Mouse (Mus musculus) intestine, embryonic 16.5 days (tissue): ENCODE data around the gene Gm17093. TPM values are rescaled to one million over a fixed set of nuclear protein-coding genes. Genes with fewer than 3 reads are reported as not detected.
"Not testable (repeated sequence)": the region's sequence is repeated elsewhere in the genome, so short reads cannot be mapped to it uniquely, and the experiment has no call there.

Source experiments
- ATAC-seq: fragments of 200-750 bp; cut with Nextera tagmentation; 2 replicates; pipeline ENCODE4 v1.8.0; 2017; ENCODE audit warnings: moderate TSS enrichment, moderate library complexity
- H3K27ac ChIP-seq: fragments of 300-500 bp; sonication (generic); 2 replicates; pipeline ENCODE4 v1.5.1; 2014; ENCODE audit warnings: mild to moderate bottlenecking, low read length
- H3K27me3 ChIP-seq: fragments of 300-500 bp; sonication (generic); replicated peaks from 2 replicates; pipeline ENCODE4 v1.6.1; 2014; ENCODE audit warnings: low read length, control low read depth, mixed read lengths; ENCODE audit not compliant: control insufficient read depth, insufficient read depth
- H3K36me3 ChIP-seq: fragments of 300-500 bp; sonication (generic); 2 replicates; pipeline ENCODE4 v1.6.1; 2014; ENCODE audit warnings: low read length, control low read depth; ENCODE audit not compliant: control insufficient read depth, insufficient read depth
- H3K4me1 ChIP-seq: fragments of 300-500 bp; sonication (generic); 2 replicates; pipeline ENCODE4 v1.6.1; 2014; ENCODE audit warnings: low read length, control low read depth, mixed read lengths; ENCODE audit not compliant: control insufficient read depth, insufficient read depth
- H3K4me2 ChIP-seq: fragments of 300-500 bp; sonication (generic); 2 replicates; pipeline ENCODE4 v1.6.1; 2014; ENCODE audit warnings: low read depth, low read length, control low read depth
- H3K4me3 ChIP-seq: fragments of 300-500 bp; sonication (generic); 2 replicates; pipeline ENCODE4 v1.5.1; 2014; ENCODE audit warnings: mild to moderate bottlenecking, low read length
- H3K9ac ChIP-seq: fragments of 300-500 bp; sonication (generic); 2 replicates; pipeline ENCODE4 v1.6.1; 2014; ENCODE audit warnings: low read depth, low read length
- H3K9me3 ChIP-seq: fragments of 300-500 bp; sonication (generic); 2 replicates; pipeline ENCODE4 v1.6.1; 2016; ENCODE audit warnings: low read length, control low read depth; ENCODE audit not compliant: control insufficient read depth
- WGBS: fragments of 180-500 bp; shearing (Covaris S2); extraction: QIAGEN DNeasy Blood & Tissue Kit; methylation state at CpG from one replicate; pipeline ENCODE4 v1.1.7; 2014; 5-methylcytosine and 5-hydroxymethylcytosine counted together
- polyA plus RNA-seq: library from polyadenylated mRNA; unstranded; fragments of >200 nt; fragmentation: Nextera tagmentation; extraction: Ambion mirVana; gene quantifications from 2 replicates; pipeline ENCODE4 v1.2.1, GENCODE M21; 2015

The Gm17093 gene
- polyA plus RNA-seq = not detected in 2 replicates

DNA sequence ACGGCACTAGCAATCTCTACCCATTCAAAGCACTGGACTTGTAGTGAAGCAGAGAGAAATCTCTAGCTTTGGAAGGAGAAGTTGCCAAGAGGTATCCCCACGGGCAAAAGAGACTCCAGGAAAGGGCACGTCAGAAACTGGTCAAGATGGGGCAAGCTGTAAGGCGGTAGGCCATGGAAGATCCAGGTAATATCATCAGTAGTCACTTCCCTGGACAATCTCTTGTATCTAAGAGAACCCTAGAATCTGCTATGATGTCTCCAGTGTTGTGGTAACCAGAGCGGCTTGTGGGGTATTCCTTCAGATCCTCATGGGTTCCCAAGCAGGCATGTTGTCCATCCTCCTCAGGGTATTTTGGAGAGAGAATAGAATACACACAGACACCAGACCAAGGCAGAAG is at the start of gene Gm17093:
Gm17093 (plus strand) TSS at position 301 of the 400 bp plus-strand sequence.
- H3K9ac ChIP-seq, H3K9me3 ChIP-seq, H3K36me3 ChIP-seq, ATAC-seq, H3K4me3 ChIP-seq, H3K4me2 ChIP-seq, H3K27me3 ChIP-seq, H3K27ac ChIP-seq, H3K4me1 ChIP-seq: not testable (repeated sequence)
- WGBS = 89% methylated on average over 5 of the region's 5 CpGs

- H3K9ac ChIP-seq, H3K27me3 ChIP-seq, H3K4me1 ChIP-seq, H3K9me3 ChIP-seq, ATAC-seq, H3K36me3 ChIP-seq, H3K4me3 ChIP-seq, H3K27ac ChIP-seq, H3K4me2 ChIP-seq: not testable (repeated sequence)
- WGBS = 100% methylated on average over 1 of the region's 1 CpGs
Measured at GRCm38 (mm10) chr14:44492163-44492562, 25.9 kb upstream of the Gm17093 start, which contains the start of gene BC061237. Gene BC061237, plus strand, starts transcription at chr14:44492463.

DNA sequence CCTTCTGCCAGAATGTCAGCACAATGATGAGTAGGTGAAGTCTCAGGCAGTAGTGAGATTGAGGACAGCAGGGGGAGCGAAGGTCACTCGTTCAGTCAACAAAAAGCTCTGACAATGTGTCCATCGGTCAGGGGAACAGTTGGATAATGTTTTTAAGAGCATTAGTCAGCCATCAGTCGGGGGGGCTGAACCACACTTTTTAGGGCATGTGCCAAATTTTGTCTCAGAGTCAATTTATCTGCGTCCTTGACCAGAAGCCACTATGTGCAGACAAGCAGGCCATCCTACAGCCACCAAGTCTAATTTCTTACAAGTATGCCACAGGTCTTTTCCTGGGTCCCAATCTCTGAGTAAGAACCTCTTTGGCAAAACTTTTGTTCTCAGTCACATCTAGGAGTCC is 29.9 kb downstream of the Gm17093 start:
- WGBS = 74% methylated on average over 3 of the region's 5 CpGs
- H3K9me3 ChIP-seq, H3K4me1 ChIP-seq, ATAC-seq, H3K27ac ChIP-seq, H3K9ac ChIP-seq, H3K27me3 ChIP-seq, H3K4me2 ChIP-seq, H3K36me3 ChIP-seq, H3K4me3 ChIP-seq: not testable (repeated sequence)

Other genes with a start within 250 kb of the Gm17093 start
- gene Gm8220, start 232.7 kb upstream of the Gm17093 start, polyA plus RNA-seq = not detected in 2 replicates
- gene Gm5930, start 179.7 kb upstream of the Gm17093 start, polyA plus RNA-seq = not detected in 2 replicates
- gene Gm8229, start 152.9 kb upstream of the Gm17093 start, polyA plus RNA-seq = not detected in 2 replicates
- gene Gm3371, start 107.6 kb upstream of the Gm17093 start, polyA plus RNA-seq = not detected in 2 replicates
- not detected in 2 replicates for gene Gm8232, start 84.6 kb upstream of the Gm17093 start, polyA plus RNA-seq
- gene BC061237, start 25.8 kb upstream of the Gm17093 start, polyA plus RNA-seq = not detected in 2 replicates
- gene Gm8247, start 64.9 kb downstream of the Gm17093 start, polyA plus RNA-seq = not detected in 2 replicates
- gene Gm5624, start 109.7 kb downstream of the Gm17093 start, polyA plus RNA-seq = not detected in 2 replicates
- not detected in 2 replicates for gene Gm8257, start 188.2 kb downstream of the Gm17093 start, polyA plus RNA-seq
- gene Gm8267, start 232.1 kb downstream of the Gm17093 start, polyA plus RNA-seq = not detected in 2 replicates